Mouse (Mus musculus) embryonic fibroblast, embryonic 13.5 days (primary cell): Measurements from ENCODE around the gene Dynll2. TPM values are rescaled to one million over a fixed set of nuclear protein-coding genes. Genes with fewer than 3 reads are reported as not detected.
A peak's percentile ranks its signal among the peaks of the same experiment; 100 is the strongest.

Experiments
- H3K27ac ChIP-seq: 2 replicates; pipeline ENCODE4 v1.5.1; 2012; ENCODE audit warnings: low read length, control low read depth, inconsistent platforms; ENCODE audit not compliant: insufficient read depth
- H3K4me1 ChIP-seq: 2 replicates; pipeline ENCODE4 v1.6.1; 2011; ENCODE audit warnings: low read length; ENCODE audit not compliant: control insufficient read depth, insufficient read depth
- H3K4me3 ChIP-seq: 2 replicates; pipeline ENCODE4 v1.5.1; 2011; ENCODE audit warnings: mild to moderate bottlenecking, control low read depth, low read length; ENCODE audit not compliant: insufficient read depth
- CTCF ChIP-seq: IDR thresholded peaks from 2 replicates; pipeline ENCODE4 v1.5.1; 2011; ENCODE audit warnings: mild to moderate bottlenecking, control low read depth, low read length, moderate library complexity, borderline replicate concordance; ENCODE audit not compliant: insufficient read depth
- POLR2A ChIP-seq: IDR thresholded peaks from 2 replicates; pipeline ENCODE4 v1.6.1; 2011; ENCODE audit warnings: low read depth, mild to moderate bottlenecking, control low read depth, low read length, moderate library complexity
- polyA plus RNA-seq: library from polyadenylated mRNA; stranded (reverse); fragments of >200 nt; gene quantifications from 2 replicates; pipeline ENCODE4 v1.2.4, GENCODE M21; 2011; ENCODE audit warnings: low read depth; ENCODE audit not compliant: missing spikeins, insufficient read length

Gene Dynll2
- polyA plus RNA-seq = 113 and 117 TPM in 2 replicates

DNA sequence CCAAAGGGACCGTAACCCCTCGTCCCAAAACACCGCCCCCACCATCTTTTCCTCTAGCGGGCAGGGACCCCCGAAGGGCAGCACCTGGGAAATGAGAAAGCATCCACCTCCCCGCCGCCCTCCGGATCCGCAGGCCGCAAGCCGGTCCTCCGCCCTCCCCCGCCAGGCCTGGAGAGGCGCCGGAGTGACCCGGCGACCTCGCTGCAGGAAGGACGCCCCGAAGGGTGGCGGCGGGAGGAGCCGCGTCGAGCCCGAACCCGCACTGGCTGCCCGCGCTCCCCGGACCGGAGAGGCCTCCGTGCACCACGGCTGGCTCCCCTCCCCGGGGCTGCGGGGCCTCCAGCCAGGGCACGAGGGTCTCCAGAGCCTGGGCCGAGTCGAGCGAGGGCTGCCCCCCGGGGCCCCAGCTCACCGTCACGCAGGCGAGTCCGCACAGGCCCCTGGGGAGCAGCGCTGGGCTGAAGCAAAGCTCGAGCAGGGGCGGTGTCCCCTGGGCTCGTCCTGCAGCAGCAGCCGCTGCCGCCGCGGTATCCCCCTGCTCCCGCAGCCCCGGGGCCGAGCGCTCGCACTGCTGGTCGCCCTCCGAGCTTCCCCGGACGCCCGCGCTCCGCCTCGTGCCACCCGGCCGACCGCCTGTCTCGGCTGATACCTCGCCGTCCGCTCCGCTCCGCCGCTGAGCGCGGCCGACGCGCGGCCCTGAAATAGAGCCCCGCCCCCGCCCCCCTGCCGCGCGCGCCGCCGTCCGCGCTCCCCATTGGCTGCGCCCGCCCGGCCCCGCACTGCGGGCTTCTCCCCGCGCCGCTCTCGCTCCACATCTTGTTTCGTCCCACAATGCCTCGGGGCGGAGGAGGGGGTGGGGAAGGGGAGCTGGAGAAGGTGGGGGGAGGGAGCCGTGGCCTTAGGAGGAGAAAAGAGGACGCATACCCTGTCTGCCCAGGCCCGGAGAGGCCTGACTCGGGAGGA is at the start of gene Dynll2:
Gene Dynll2 (minus strand): TSS at position 703 of the 963 bp plus-strand sequence.
- Histone ChIP-seq H3K4me3 (peak within 1 kb of the TSS; percentile 71), H3K27ac (peak within 1 kb of the TSS; percentile 43), H3K4me1 (0 out of 2 replicates have a peak, but pooled peaks cover 4% of the 10 kb centered on the region)
- peak; percentile 87 for TF ChIP-seq POLR2A
- TF ChIP-seq CTCF = no peak

- H3K4me3 ChIP-seq = no peak overlapping the region
- TF ChIP-seq POLR2A (no peak), CTCF (no peak)
- no peak overlapping the region for H3K27ac ChIP-seq
- no peaks in the 10 kb centered on the region for H3K4me1 ChIP-seq
Measured at GRCm38 (mm10) chr11:88036761-88037251, 49.5 kb upstream of the Dynll2 start.

DNA sequence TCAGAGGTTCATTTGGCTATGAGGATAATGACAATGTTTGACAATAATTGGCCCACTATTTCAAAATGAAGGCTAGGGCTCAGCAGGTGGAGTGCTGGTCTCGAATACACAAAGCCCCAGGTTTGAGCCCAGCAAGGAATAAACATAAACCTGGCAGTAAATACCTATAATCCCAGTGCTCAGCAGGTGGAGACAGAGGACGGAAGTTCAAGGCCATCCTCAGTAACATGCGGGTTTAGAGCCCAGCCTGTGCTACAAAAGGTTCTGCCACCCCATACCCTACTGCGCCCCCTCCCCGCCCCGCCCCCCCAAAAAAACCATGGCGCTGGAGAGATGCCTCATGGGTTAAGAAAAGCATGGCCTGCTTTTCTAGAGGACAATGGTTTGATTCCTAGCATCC is 48.6 kb upstream of the Dynll2 start:
- TF ChIP-seq CTCF (no peak), POLR2A (no peak)
- no peaks in the 10 kb centered on the region for H3K4me1 ChIP-seq

DNA sequence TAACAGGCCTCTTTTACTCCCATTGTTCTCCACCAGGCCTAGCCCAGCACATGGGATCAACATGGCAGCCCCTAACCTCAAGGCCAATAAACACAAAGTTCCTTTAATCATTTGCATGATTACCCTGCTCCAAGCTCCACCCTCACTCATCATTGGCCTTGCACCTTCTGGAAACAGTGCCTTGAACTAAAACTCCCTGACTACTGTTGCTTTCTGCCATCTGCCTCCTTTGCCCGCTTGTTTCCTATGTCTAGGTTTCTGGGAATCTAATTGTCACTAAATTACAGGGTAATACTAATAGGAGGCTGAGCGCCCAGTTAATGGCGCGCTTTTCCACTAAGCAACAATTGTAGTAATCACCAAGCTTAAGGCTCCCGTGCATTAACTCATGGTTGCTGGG is 44.4 kb upstream of the Dynll2 start:
- H3K4me1 ChIP-seq = no peaks in the 10 kb centered on the region
- no peak for TF ChIP-seq POLR2A
- TF ChIP-seq CTCF = no peak
- no peak overlapping the region for H3K27ac ChIP-seq
- H3K4me3 ChIP-seq = no peak overlapping the region

More for the DNA sequence above, 48.6 kb upstream of the Dynll2 start:
- Histone ChIP-seq H3K27ac (no peak overlapping the region), H3K4me3 (no peak overlapping the region)

GRCm38 (mm10) chr11:88030836-88031235 is 43.5 kb upstream of the Dynll2 start:
- Histone ChIP-seq H3K27ac (no peak overlapping the region), H3K4me1 (no peaks in the 10 kb centered on the region), H3K4me3 (no peak overlapping the region)
- TF ChIP-seq CTCF = no peak
- no peak for TF ChIP-seq POLR2A

DNA sequence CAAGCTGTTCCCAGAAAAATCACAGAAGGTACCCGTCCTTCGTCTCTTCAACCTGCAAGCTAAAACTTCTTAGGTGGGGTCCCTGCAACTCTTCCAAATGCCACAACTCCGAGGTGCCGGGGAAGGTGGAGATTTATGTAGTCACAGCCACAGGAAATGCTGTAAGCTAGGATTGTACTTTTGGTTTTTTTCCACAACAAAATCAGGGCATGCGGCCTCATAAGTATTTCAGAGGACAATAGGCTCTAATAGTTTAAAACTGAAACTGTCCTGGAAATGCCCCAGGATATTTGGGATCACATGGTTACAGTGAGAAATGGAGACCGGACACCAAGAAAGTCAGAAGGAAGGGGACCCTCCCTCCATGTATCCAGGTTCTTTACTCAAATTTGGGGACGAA is 42.9 kb upstream of the Dynll2 start:
- Histone ChIP-seq H3K4me1 (no peaks in the 10 kb centered on the region), H3K4me3 (no peak overlapping the region), H3K27ac (no peak overlapping the region)
- TF ChIP-seq CTCF (no peak), POLR2A (no peak)

DNA sequence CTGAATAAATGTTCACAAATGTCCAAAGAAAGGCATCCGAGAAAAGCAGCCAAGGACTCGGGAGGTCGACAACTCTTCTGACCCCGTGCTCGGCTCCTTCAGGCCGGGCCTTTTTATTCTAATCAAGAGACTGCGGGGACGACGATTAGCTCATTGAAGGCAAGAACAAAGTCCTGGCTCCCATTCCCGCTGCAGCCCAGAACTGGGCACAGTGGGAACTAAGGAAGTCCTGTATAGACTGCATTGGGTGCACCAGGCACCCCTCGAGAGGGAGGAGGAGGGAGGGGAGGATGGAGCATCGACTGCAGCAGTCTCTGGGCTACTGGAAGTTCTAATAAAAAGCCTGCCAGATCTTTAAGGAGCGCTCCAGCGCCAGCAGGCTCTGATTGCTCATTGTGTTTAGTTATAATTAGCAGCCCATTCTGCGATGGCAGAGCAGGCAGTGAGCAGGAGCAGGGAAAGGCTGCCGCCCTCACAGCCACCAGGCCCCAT is 40.9 kb upstream of the Dynll2 start:
- Histone ChIP-seq H3K27ac (no peak overlapping the region), H3K4me1 (no peaks in the 10 kb centered on the region), H3K4me3 (no peak overlapping the region)
- TF ChIP-seq CTCF (no peak), POLR2A (no peak)

DNA sequence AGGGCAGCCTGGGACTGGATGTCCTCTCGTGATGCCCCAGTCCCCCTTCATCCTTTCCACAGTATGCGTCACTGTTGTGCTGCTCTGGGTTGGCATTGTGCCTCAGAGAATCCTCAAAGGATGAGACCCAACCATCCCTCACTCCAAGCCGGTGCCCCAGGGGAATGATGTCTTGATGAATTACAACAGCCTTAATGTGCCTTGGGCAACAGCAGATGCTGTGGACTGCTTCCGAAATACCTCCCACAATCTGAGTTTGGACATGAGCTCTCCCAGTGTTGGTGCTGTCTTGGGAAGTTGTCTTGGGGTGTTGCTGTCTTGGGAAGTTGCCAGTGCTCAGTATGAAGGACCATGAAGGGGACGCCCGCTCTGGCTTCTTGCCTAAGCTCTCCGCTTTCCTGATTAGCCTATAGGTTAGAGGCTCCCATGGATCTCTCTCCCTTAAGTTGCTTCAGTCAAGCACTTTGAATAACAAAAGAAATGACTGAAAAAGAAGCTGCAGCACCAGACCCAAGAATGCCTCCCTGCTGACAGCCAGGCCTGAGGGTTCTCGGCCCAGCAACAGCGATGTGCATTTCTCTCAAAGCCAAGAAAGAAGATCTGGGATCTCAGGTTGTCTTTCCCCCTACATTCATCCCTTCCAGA is 40.2 kb upstream of the Dynll2 start:
- no peak overlapping the region for H3K4me3 ChIP-seq
- H3K27ac ChIP-seq = no peak overlapping the region
- TF ChIP-seq CTCF (no peak), POLR2A (no peak)
- H3K4me1 ChIP-seq = no peaks in the 10 kb centered on the region

GRCm38 (mm10) chr11:88023933-88024332 is 36.6 kb upstream of the Dynll2 start:
- H3K27ac ChIP-seq = no peak overlapping the region
- TF ChIP-seq CTCF = no peak
- no peak for TF ChIP-seq POLR2A
- no peaks in the 10 kb centered on the region for H3K4me1 ChIP-seq
- H3K4me3 ChIP-seq = no peak overlapping the region

- TF ChIP-seq POLR2A (no peak), CTCF (no peak)
Measured at GRCm38 (mm10) chr11:88015795-88016194, 28.5 kb upstream of the Dynll2 start.

More at GRCm38 (mm10) chr11:88015795-88016194, 28.5 kb upstream of the Dynll2 start:
- Histone ChIP-seq H3K4me1 (no peaks in the 10 kb centered on the region), H3K27ac (no peak overlapping the region), H3K4me3 (no peak overlapping the region)
